Mouse (Mus musculus) bone marrow, adult 2 months (tissue): ENCODE measurements at regions not wholly inside any gene's neighbourhood (a gene's known extent, or its start where the extent isn't known, plus 50 kb on each side); places are given as distances from the start of the nearest gene placed in this dataset.

Experiments used
- H3K27ac ChIP-seq: fragments of 200-500 bp; 2 replicates; pipeline ENCODE4 v1.5.1; 2012; ENCODE audit warnings: low read depth, mild to moderate bottlenecking, control low read depth, inconsistent platforms, low read length; ENCODE audit not compliant: control insufficient read depth, poor library complexity, insufficient read depth
- H3K4me1 ChIP-seq: fragments of 200-500 bp; 2 replicates; pipeline ENCODE4 v1.6.1; 2011; ENCODE audit warnings: low read length; ENCODE audit not compliant: control insufficient read depth, insufficient read depth
- H3K4me3 ChIP-seq: fragments of 200-500 bp; replicated peaks from 2 replicates; pipeline ENCODE3; 2011; ENCODE audit warnings: mild to moderate bottlenecking, low read depth, low read length, control low read depth; ENCODE audit not compliant: control insufficient read depth
- CTCF ChIP-seq: fragments of 200-500 bp; IDR thresholded peaks from 2 replicates; pipeline ENCODE4 v1.5.1; 2011; ENCODE audit warnings: low read length, control low read depth; ENCODE audit not compliant: control insufficient read depth, insufficient read depth
- POLR2A ChIP-seq: fragments of 200-500 bp; IDR thresholded peaks from 2 replicates; pipeline ENCODE4 v1.6.1; 2011; ENCODE audit warnings: low read depth, mild to moderate bottlenecking, control low read depth, low read length, borderline replicate concordance; ENCODE audit not compliant: control insufficient read depth
- WGBS: fragments of 180-500 bp; shearing (Covaris S2); methylation state at CpG from one replicate; pipeline ENCODE4 v1.1.7; 2018; 5-methylcytosine and 5-hydroxymethylcytosine counted together

- Histone ChIP-seq H3K4me1 (no peaks in the 10 kb centered on the region; the same call in 1 of the 2 replicates), H3K27ac (no peak overlapping the region), H3K4me3 (no peak overlapping the region)
- TF ChIP-seq POLR2A = no peak
- no peak for TF ChIP-seq CTCF
- 53% methylated on average over 3 of the region's 3 CpGs for WGBS
Measured at GRCm38 (mm10) chr10:8136662-8137061, 180.6 kb upstream of the Tab2 start.

- TF ChIP-seq POLR2A (no peak), CTCF (no peak)
- H3K27ac ChIP-seq = no peak overlapping the region
- H3K4me3 ChIP-seq = no peak overlapping the region
- no peaks in the 10 kb centered on the region; the same call in 1 of the 2 replicates for H3K4me1 ChIP-seq
- WGBS = 38% methylated on average over 7 of the region's 7 CpGs
Measured at GRCm38 (mm10) chr10:8135272-8135671, 179.2 kb upstream of the Tab2 start.

GRCm38 (mm10) chr10:8134398-8134797 is 178.4 kb upstream of the Tab2 start:
- Histone ChIP-seq H3K4me1 (no peaks in the 10 kb centered on the region; the same call in 1 of the 2 replicates), H3K4me3 (no peak overlapping the region), H3K27ac (no peak overlapping the region)
- WGBS = 83% methylated on average over 1 of the region's 1 CpGs
- no peak for TF ChIP-seq CTCF
- TF ChIP-seq POLR2A = no peak

- 87% methylated on average over 13 of the region's 13 CpGs for WGBS
- H3K4me3 ChIP-seq = no peak overlapping the region
- TF ChIP-seq POLR2A (no peak), CTCF (no peak)
- no peaks in the 10 kb centered on the region; the same call in 1 of the 2 replicates for H3K4me1 ChIP-seq
- no peak overlapping the region for H3K27ac ChIP-seq
Measured at GRCm38 (mm10) chr10:8133451-8133952, 177.5 kb upstream of the Tab2 start.

- Histone ChIP-seq H3K4me1 (no peaks in the 10 kb centered on the region; the same call in 1 of the 2 replicates), H3K4me3 (no peak overlapping the region), H3K27ac (no peak overlapping the region)
- WGBS = 76% methylated on average over 2 of the region's 2 CpGs
- TF ChIP-seq POLR2A = no peak
- TF ChIP-seq CTCF = no peak
Measured at GRCm38 (mm10) chr10:8132795-8133194, 176.8 kb upstream of the Tab2 start.

- 38% methylated on average over 18 of the region's 18 CpGs for WGBS
- TF ChIP-seq POLR2A (no peak), CTCF (no peak)
- Histone ChIP-seq H3K4me1 (no peaks in the 10 kb centered on the region; the same call in 1 of the 2 replicates), H3K27ac (no peak overlapping the region), H3K4me3 (no peak overlapping the region)
Measured at GRCm38 (mm10) chr10:8130472-8131241, 174.6 kb upstream of the Tab2 start.

- 23% methylated on average over 8 of the region's 8 CpGs for WGBS
- no peaks in the 10 kb centered on the region for H3K4me1 ChIP-seq
- H3K4me3 ChIP-seq = no peak overlapping the region
- H3K27ac ChIP-seq = no peak overlapping the region
- TF ChIP-seq CTCF (no peak), POLR2A (no peak)
Measured at GRCm38 (mm10) chr10:8130057-8130456, 174.0 kb upstream of the Tab2 start.

- H3K4me1 ChIP-seq = no peaks in the 10 kb centered on the region; the same call in 1 of the 2 replicates
- no peak overlapping the region for H3K27ac ChIP-seq
- WGBS = 80% methylated on average over 1 of the region's 1 CpGs
- TF ChIP-seq POLR2A = no peak
- no peak for TF ChIP-seq CTCF
- H3K4me3 ChIP-seq = no peak overlapping the region
Measured at GRCm38 (mm10) chr10:8124124-8124523, 168.1 kb upstream of the Tab2 start.

- WGBS = 17% methylated on average over 4 of the region's 4 CpGs
- no peaks in the 10 kb centered on the region; the same call in 1 of the 2 replicates for H3K4me1 ChIP-seq
- no peak for TF ChIP-seq CTCF
- TF ChIP-seq POLR2A = no peak
- no peak overlapping the region for H3K4me3 ChIP-seq
- no peak overlapping the region for H3K27ac ChIP-seq
Measured at GRCm38 (mm10) chr10:8121895-8122294, 165.9 kb upstream of the Tab2 start.
